Mouse (Mus musculus): Measurements from ENCODE around the gene Tmem191c.

DNA sequence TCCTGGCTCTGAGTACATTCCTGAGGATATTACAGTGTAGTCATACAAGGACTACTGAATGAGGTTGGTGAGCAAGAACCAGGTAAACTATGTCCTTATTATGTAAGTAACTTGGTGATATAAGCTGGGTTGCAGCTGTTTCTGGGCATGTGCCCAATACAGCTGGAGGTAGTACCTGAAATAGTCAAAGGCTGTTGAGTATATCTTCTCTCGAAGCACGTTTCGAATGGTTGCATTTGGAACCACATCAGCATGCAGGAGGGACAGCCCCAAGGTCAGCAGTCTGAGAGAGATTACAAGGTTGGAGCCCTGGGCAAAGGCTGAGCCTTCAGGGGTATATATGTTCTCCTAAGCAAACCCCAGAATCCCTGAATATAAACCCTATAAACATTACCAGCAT, 24.9 kb downstream of the Tmem191c start:
- no peak for TF ChIP-seq POLR2A (IDR thresholded peaks at IDR 0.05; ENCODE audit: borderline replicate concordance, low read depth, low read length)
- no peak for TF ChIP-seq CTCF (IDR thresholded peaks at IDR 0.05; ENCODE audit: low read depth, low read length)

All from bone marrow macrophage, adult 2 months (primary cell).